Mouse (Mus musculus) MEL (cell line): ENCODE results near the gene Zbtb38. TPM values are rescaled to one million over a fixed set of nuclear protein-coding genes. Genes with fewer than 3 reads are reported as not detected.
A peak's percentile ranks its signal among the peaks of the same experiment; 100 is the strongest.

Experiments used
- DNase-seq: peaks from one replicate; pipeline ENCODE4 v3.0.0; 2011; ENCODE audit warnings: low read depth, low spot score
- H3K27ac ChIP-seq: 2 replicates; pipeline ENCODE4 v1.5.1; 2012; ENCODE audit warnings: low read depth, mild to moderate bottlenecking, control low read depth, low read length, moderate library complexity; ENCODE audit not compliant: control insufficient read depth
- H3K27me3 ChIP-seq, 2 experiments: fragments of 150-350 bp in 1 of 2; sonication (generic) in 1 of 2; 2 replicates each; pipeline ENCODE4 v1.6.1; 2012; ENCODE audit warnings: low read length in 2 of 2, mild to moderate bottlenecking in 2 of 2, improper control_type of control experiment in 1 of 2, moderate library complexity in 1 of 2; ENCODE audit not compliant: insufficient read depth in 2 of 2, control insufficient read depth in 1 of 2
- H3K36me3 ChIP-seq, 2 experiments: 2 replicates each; pipeline ENCODE4 v1.6.1; 2012 to 2014; ENCODE audit warnings: low read length in 2 of 2, improper control_type of control experiment in 1 of 2, inconsistent platforms in 1 of 2, mild to moderate bottlenecking in 1 of 2; ENCODE audit not compliant: insufficient read depth in 2 of 2, control insufficient read depth in 1 of 2
- H3K4me1 ChIP-seq, 2 experiments: fragments of 150-350 bp in 1 of 2; sonication (generic) in 1 of 2; 2 replicates each; pipeline ENCODE4 v1.6.1; 2012; ENCODE audit warnings: low read length in 2 of 2, improper control_type of control experiment in 1 of 2, mild to moderate bottlenecking in 1 of 2; ENCODE audit not compliant: insufficient read depth in 2 of 2, control insufficient read depth in 1 of 2
- H3K4me3 ChIP-seq, 2 experiments: fragments of 150-350 bp in 1 of 2; sonication (generic) in 1 of 2; 2 replicates each; pipeline ENCODE4 v1.5.1; 2012; ENCODE audit warnings: low read depth in 2 of 2, low read length in 2 of 2, mild to moderate bottlenecking in 2 of 2, moderate library complexity in 2 of 2, control low read depth in 1 of 2, improper control_type of control experiment in 1 of 2; ENCODE audit not compliant: control insufficient read depth in 1 of 2, insufficient read depth in 1 of 2
- H3K79me2 ChIP-seq: 2 replicates; pipeline ENCODE4 v1.6.1; 2012; ENCODE audit warnings: mild to moderate bottlenecking, low read length, moderate library complexity; ENCODE audit not compliant: control insufficient read depth, poor library complexity, insufficient read depth
- H3K9ac ChIP-seq: 2 replicates; pipeline ENCODE4 v1.6.1; 2012; ENCODE audit warnings: low read depth, mild to moderate bottlenecking, control low read depth, low read length, moderate library complexity; ENCODE audit not compliant: control insufficient read depth, poor library complexity, severe bottlenecking
- H3K9me3 ChIP-seq: fragments of 150-350 bp; sonication (generic); replicated peaks from 2 replicates; pipeline ENCODE4 v1.6.1; 2012; ENCODE audit warnings: mild to moderate bottlenecking, low read length, improper control_type of control experiment, moderate library complexity; ENCODE audit not compliant: insufficient read depth
- BHLHE40 ChIP-seq: IDR thresholded peaks from 2 replicates; pipeline ENCODE4 v1.6.1; 2012; ENCODE audit warnings: low read depth, mild to moderate bottlenecking, inconsistent platforms, low read length, improper control_type of control experiment, borderline replicate concordance
- CHD1 ChIP-seq: IDR thresholded peaks from 2 replicates; pipeline ENCODE4 v1.6.1; 2012; ENCODE audit warnings: low read depth, mild to moderate bottlenecking, inconsistent platforms, low read length, improper control_type of control experiment
- ELF1 ChIP-seq: IDR thresholded peaks from 2 replicates; pipeline ENCODE4 v1.6.1; 2014; ENCODE audit warnings: low read depth, mild to moderate bottlenecking, inconsistent platforms, low read length, improper control_type of control experiment, moderate library complexity
- ETS1 ChIP-seq: IDR thresholded peaks from 2 replicates; pipeline ENCODE4 v1.6.1; 2012; ENCODE audit warnings: low read depth, mild to moderate bottlenecking, inconsistent platforms, low read length, improper control_type of control experiment, moderate library complexity
- GABPA ChIP-seq: IDR thresholded peaks from 2 replicates; pipeline ENCODE4 v1.6.1; 2012; ENCODE audit warnings: low read depth, mild to moderate bottlenecking, inconsistent platforms, low read length, improper control_type of control experiment, moderate library complexity
- JUND ChIP-seq: IDR thresholded peaks from 2 replicates; pipeline ENCODE4 v1.6.1; 2011; ENCODE audit warnings: low read depth, mild to moderate bottlenecking, improper control_type of control experiment, low read length
- KAT2A ChIP-seq: conservative IDR thresholded peaks from 2 replicates; pipeline ENCODE4 v1.6.1; 2012; ENCODE audit warnings: low read depth, low read length, improper control_type of control experiment, inconsistent platforms
- MAFK ChIP-seq: IDR thresholded peaks from 2 replicates; pipeline ENCODE4 v1.6.1; 2011; ENCODE audit warnings: low read depth, mild to moderate bottlenecking, low read length, improper control_type of control experiment, borderline replicate concordance
- MAX ChIP-seq: IDR thresholded peaks from 2 replicates; pipeline ENCODE4 v1.6.1; 2011; ENCODE audit warnings: low read length, improper control_type of control experiment
- MEF2A ChIP-seq: IDR thresholded peaks from 2 replicates; pipeline ENCODE4 v1.6.1; 2014; ENCODE audit warnings: low read depth, mild to moderate bottlenecking, inconsistent platforms, low read length, improper control_type of control experiment; ENCODE audit not compliant: poor library complexity, insufficient replicate concordance, severe bottlenecking; ENCODE audit errors: extremely low read depth
- MXI1 ChIP-seq: IDR thresholded peaks from 2 replicates; pipeline ENCODE4 v1.6.1; 2011; ENCODE audit warnings: mild to moderate bottlenecking, low read depth, low read length, improper control_type of control experiment
- MYB ChIP-seq: IDR thresholded peaks from 2 replicates; pipeline ENCODE4 v1.6.1; 2011; ENCODE audit warnings: mild to moderate bottlenecking, low read depth, low read length, improper control_type of control experiment
- NRF1 ChIP-seq: IDR thresholded peaks from 2 replicates; pipeline ENCODE4 v1.6.1; 2014; ENCODE audit warnings: low read depth, mild to moderate bottlenecking, inconsistent platforms, low read length, improper control_type of control experiment, moderate library complexity; ENCODE audit not compliant: poor library complexity, insufficient read depth, severe bottlenecking
- POLR2AphosphoS2 ChIP-seq: IDR thresholded peaks from 2 replicates; pipeline ENCODE4 v1.6.1; 2011; ENCODE audit warnings: low read length, improper control_type of control experiment
- POLR2AphosphoS5 ChIP-seq: IDR thresholded peaks from 2 replicates; pipeline ENCODE4 v1.6.1; 2012; ENCODE audit warnings: low read depth, borderline replicate concordance, mild to moderate bottlenecking, inconsistent platforms, low read length, moderate library complexity, mixed read lengths
- RAD21 ChIP-seq: IDR thresholded peaks from 2 replicates; pipeline ENCODE4 v1.6.1; 2011; ENCODE audit warnings: mild to moderate bottlenecking, low read depth, low read length, improper control_type of control experiment
- RCOR1 ChIP-seq: IDR thresholded peaks from 2 replicates; pipeline ENCODE4 v1.6.1; 2012; ENCODE audit warnings: low read depth, mild to moderate bottlenecking, inconsistent platforms, low read length, improper control_type of control experiment
- SMC3 ChIP-seq: IDR thresholded peaks from 2 replicates; pipeline ENCODE4 v1.6.1; 2011; ENCODE audit warnings: low read depth, low read length, improper control_type of control experiment
- TBP ChIP-seq: IDR thresholded peaks from 2 replicates; pipeline ENCODE4 v1.8.0; 2011; ENCODE audit warnings: low read depth, low read length, improper control_type of control experiment
- USF1 ChIP-seq: IDR thresholded peaks from 2 replicates; pipeline ENCODE4 v1.6.1; 2014; ENCODE audit warnings: low read depth, mild to moderate bottlenecking, inconsistent platforms, low read length, improper control_type of control experiment, moderate library complexity
- ZKSCAN1 ChIP-seq: IDR thresholded peaks from 2 replicates; pipeline ENCODE4 v1.6.1; 2012; ENCODE audit warnings: low read depth, mild to moderate bottlenecking, inconsistent platforms, low read length, improper control_type of control experiment, moderate library complexity
- polyA plus RNA-seq, 2 experiments: library from polyadenylated mRNA; stranded (reverse) in 1 of 2; unstranded in 1 of 2; fragments of >175 nt in 1 of 2; fragments of >200 nt in 1 of 2; gene quantifications; 2 replicates each; pipeline versions ENCODE4 v1.2.1 to v1.2.4; 2012; ENCODE audit warnings: low replicate concordance in 2 of 2, low read depth in 1 of 2; ENCODE audit not compliant: insufficient read length in 2 of 2, insufficient read depth in 1 of 2, missing spikeins in 1 of 2
- total RNA-seq: library from RNA; depleted of rRNA; stranded (reverse); fragments of 300-350 nt; gene quantifications from 2 replicates; pipeline ENCODE4 v1.2.3, GENCODE M21; 2012

Zbtb38 gene
- total and polyA plus RNA-seq, 3 experiments = 10.9 to 65.0 (median 12.2) TPM

- TF ChIP-seq RCOR1 (no peak), ETS1 (no peak), MXI1 (0 out of 2 replicates have a peak, but pooled peaks have one; percentile 19), MYB (no peak), KAT2A (no peak), JUND (no peak), MAFK (no peak), GABPA (no peak), POLR2AphosphoS2 (no peak), BHLHE40 (0 out of 2 replicates have a peak, but pooled peaks have one; percentile 31)
These were observed 47.6 kb upstream of the Zbtb38 start (continued) for GRCm38 (mm10) chr9:96800131-96800825.

DNA sequence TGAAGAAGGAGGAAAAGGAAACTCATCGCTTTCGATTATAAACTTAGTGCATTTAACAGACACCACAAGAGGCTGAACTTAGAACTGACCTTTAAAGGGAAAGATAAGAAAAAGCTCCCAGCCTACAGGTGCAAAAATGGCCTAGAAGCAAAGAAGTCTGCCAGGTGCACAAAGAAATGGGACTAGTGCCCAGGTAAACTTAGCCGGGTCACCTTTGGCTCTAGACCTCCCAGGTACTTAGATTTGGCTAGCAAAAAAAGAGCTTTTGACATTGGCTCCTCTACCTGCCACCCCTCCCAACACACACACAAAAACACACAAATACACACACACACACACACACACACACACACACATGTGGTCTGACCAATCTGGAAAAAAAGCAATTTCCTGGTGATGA is 44.7 kb upstream of the Zbtb38 start:
- TF ChIP-seq MAFK = no peak
- TF ChIP-seq RAD21 = no peak
- TF ChIP-seq MEF2A = no peak
- no peak for TF ChIP-seq ELF1
- no peak for TF ChIP-seq ETS1
- no peak for TF ChIP-seq JUND
- TF ChIP-seq MAX = no peak
- TF ChIP-seq TBP = no peak
- TF ChIP-seq MXI1 = no peak
- no peak for TF ChIP-seq POLR2AphosphoS5
- TF ChIP-seq MYB = no peak
- no peak for TF ChIP-seq USF1
- TF ChIP-seq CHD1 = no peak
- no peak for TF ChIP-seq KAT2A
- no peak for TF ChIP-seq SMC3
- no peak for TF ChIP-seq ZKSCAN1
- no peak for TF ChIP-seq NRF1
- TF ChIP-seq BHLHE40 = no peak
- TF ChIP-seq RCOR1 = no peak
- TF ChIP-seq, all 39 proteins: peak for 0
- H3K9me3 ChIP-seq = no peaks in the 10 kb centered on the region
- H3K27me3 ChIP-seq = no peaks in the 10 kb centered on the region
- H3K4me3 ChIP-seq = no peak overlapping the region
- H3K79me2 ChIP-seq = no peaks in the 10 kb centered on the region
- peaks cover 0 to 6% of the 10 kb centered on the region in 2 experiments; a peak in 2 of 4 replicates for H3K36me3 ChIP-seq
- H3K9ac ChIP-seq = no peak overlapping the region
- H3K27ac ChIP-seq = no peak overlapping the region
- peaks cover 6 to 7% of the 10 kb centered on the region in 2 experiments; a peak in 2 of 4 replicates for H3K4me1 ChIP-seq
- no peak for DNase-seq
